Mouse (Mus musculus) CH12.LX (cell line): Measurements from ENCODE around the gene Htr6. TPM values are rescaled to one million over a fixed set of nuclear protein-coding genes. Genes with fewer than 3 reads are reported as not detected.

Experiments used
- DNase-seq: peaks from one replicate; pipeline ENCODE4 v3.0.0-alpha.2; 2013; ENCODE audit errors: extremely low read depth
- H3K27ac ChIP-seq: 2 replicates; pipeline ENCODE4 v1.5.1; 2012; ENCODE audit warnings: low read depth, mild to moderate bottlenecking, control low read depth, moderate library complexity; ENCODE audit not compliant: insufficient read depth
- H3K27me3 ChIP-seq: replicated peaks from 2 replicates; pipeline ENCODE3; 2012; ENCODE audit warnings: inconsistent platforms
- H3K36me3 ChIP-seq, 2 experiments: replicated peaks in 1 of 2; 2 replicates each; pipeline versions ENCODE3 to v1.6.1; 2012; ENCODE audit warnings: inconsistent platforms in 1 of 2, low read length in 1 of 2, mild to moderate bottlenecking in 1 of 2, mixed read lengths in 1 of 2, moderate library complexity in 1 of 2; ENCODE audit not compliant: control insufficient read depth in 1 of 2, insufficient read depth in 1 of 2
- H3K4me1 ChIP-seq, 2 experiments: 2 replicates each; pipeline ENCODE4 v1.6.1; 2012; ENCODE audit warnings: inconsistent platforms in 1 of 2, moderate library complexity in 1 of 2; ENCODE audit not compliant: insufficient read depth in 2 of 2, control insufficient read depth in 1 of 2
- H3K4me2 ChIP-seq: 2 replicates; pipeline ENCODE4 v1.6.1; 2012; ENCODE audit warnings: low read depth, mild to moderate bottlenecking, control low read depth; ENCODE audit not compliant: poor library complexity, insufficient read depth, severe bottlenecking
- H3K4me3 ChIP-seq, 3 experiments: fragments of 150-350 bp in 1 of 3; sonication (generic) in 1 of 3; replicated peaks in 1 of 3; 2 replicates each; pipeline versions ENCODE3 to v1.5.1; 2011 to 2012; ENCODE audit warnings: low read depth in 2 of 3, low read length in 2 of 3, mild to moderate bottlenecking in 2 of 3, moderate library complexity in 2 of 3, control low read depth in 1 of 3, improper control_type of control experiment in 1 of 3, inconsistent platforms in 1 of 3, mixed read lengths in 1 of 3; ENCODE audit not compliant: poor library complexity in 1 of 3
- H3K79me2 ChIP-seq: replicated peaks from 2 replicates; pipeline ENCODE4 v1.6.1; 2012; ENCODE audit warnings: mild to moderate bottlenecking, moderate library complexity; ENCODE audit not compliant: control insufficient read depth, poor library complexity, insufficient read depth, severe bottlenecking; ENCODE audit errors: extremely low read depth
- H3K9ac ChIP-seq: 2 replicates; pipeline ENCODE4 v1.6.1; 2012; ENCODE audit warnings: low read depth, mild to moderate bottlenecking, control low read depth, moderate library complexity; ENCODE audit not compliant: insufficient read depth
- H3K9me3 ChIP-seq: replicated peaks from 2 replicates; pipeline ENCODE3; 2012; ENCODE audit warnings: low read length, inconsistent platforms, mixed read lengths
- BHLHE40 ChIP-seq: IDR thresholded peaks from 2 replicates; pipeline ENCODE4 v1.6.1; 2011; ENCODE audit warnings: mild to moderate bottlenecking, low read depth, low read length, improper control_type of control experiment
- ELF1 ChIP-seq: IDR thresholded peaks from 2 replicates; pipeline ENCODE4 v1.6.1; 2014; ENCODE audit warnings: low read depth, mild to moderate bottlenecking, inconsistent platforms, low read length, improper control_type of control experiment
- KAT2A ChIP-seq: IDR thresholded peaks from 2 replicates; pipeline ENCODE4 v1.6.1; 2012; ENCODE audit warnings: low read length, improper control_type of control experiment, inconsistent platforms; ENCODE audit not compliant: insufficient replicate concordance
- MAX ChIP-seq: IDR thresholded peaks from 2 replicates; pipeline ENCODE4 v1.6.1; 2011; ENCODE audit warnings: low read length, improper control_type of control experiment
- MEF2A ChIP-seq: IDR thresholded peaks from 2 replicates; pipeline ENCODE4 v1.6.1; 2014; ENCODE audit warnings: low read depth, mild to moderate bottlenecking, inconsistent platforms, low read length, improper control_type of control experiment, borderline replicate concordance
- MXI1 ChIP-seq: IDR thresholded peaks from 2 replicates; pipeline ENCODE4 v1.6.1; 2011; ENCODE audit warnings: mild to moderate bottlenecking, low read depth, low read length, improper control_type of control experiment
- MYC ChIP-seq: IDR thresholded peaks from 2 replicates; pipeline ENCODE4 v1.6.1; 2011; ENCODE audit warnings: low read depth, mild to moderate bottlenecking, improper control_type of control experiment, low read length
- POLR2A ChIP-seq: IDR thresholded peaks from 2 replicates; pipeline ENCODE4 v1.6.1; 2011; ENCODE audit warnings: low read depth, mild to moderate bottlenecking, improper control_type of control experiment, low read length
- POLR2AphosphoS2 ChIP-seq: IDR thresholded peaks from 2 replicates; pipeline ENCODE4 v1.6.1; 2011; ENCODE audit warnings: low read depth, low read length, improper control_type of control experiment
- RCOR1 ChIP-seq: conservative IDR thresholded peaks from 2 replicates; pipeline ENCODE4 v1.6.1; 2012; ENCODE audit warnings: low read depth, mild to moderate bottlenecking, inconsistent platforms, low read length, improper control_type of control experiment
- USF1 ChIP-seq: IDR thresholded peaks from 2 replicates; pipeline ENCODE4 v1.6.1; 2014; ENCODE audit warnings: low read depth, mild to moderate bottlenecking, inconsistent platforms, low read length, improper control_type of control experiment
- dilution Hi-C: fragments of 300-500 bp; cut with MboI; formaldehyde crosslinking; loops from 2 replicates; pipeline ENCODE4 v1.14.3; 2020; ENCODE audit warnings: low sequenced_read_pairs; ENCODE audit not compliant: extremely low pct_unique_long_range_greater_than_20kb, extremely low pct_ligation_motif_present
- in situ Hi-C: fragments of 300-500 bp; cut with MboI; formaldehyde crosslinking; loops from 3 replicates; pipeline ENCODE4 v1.14.3; 2019; ENCODE audit warnings: low sequenced_read_pairs, low pct_ligation_motif_present, low pct_unique_long_range_greater_than_20kb, mixed read lengths
- polyA plus RNA-seq: library from polyadenylated mRNA; unstranded; fragments of >175 nt; gene quantifications from 2 replicates; pipeline ENCODE4 v1.2.1, GENCODE M21; 2012; ENCODE audit warnings: low read depth; ENCODE audit not compliant: insufficient read length
- total RNA-seq, 2 experiments: library from RNA; depleted of rRNA; stranded (reverse); fragments of 300-350 nt in 1 of 2; fragments of >200 nt in 1 of 2; gene quantifications; 2 replicates each; pipeline ENCODE4 v1.2.3; 2012 to 2014

The Htr6 gene
- total and polyA plus RNA-seq, 3 experiments, result not detected

DNA sequence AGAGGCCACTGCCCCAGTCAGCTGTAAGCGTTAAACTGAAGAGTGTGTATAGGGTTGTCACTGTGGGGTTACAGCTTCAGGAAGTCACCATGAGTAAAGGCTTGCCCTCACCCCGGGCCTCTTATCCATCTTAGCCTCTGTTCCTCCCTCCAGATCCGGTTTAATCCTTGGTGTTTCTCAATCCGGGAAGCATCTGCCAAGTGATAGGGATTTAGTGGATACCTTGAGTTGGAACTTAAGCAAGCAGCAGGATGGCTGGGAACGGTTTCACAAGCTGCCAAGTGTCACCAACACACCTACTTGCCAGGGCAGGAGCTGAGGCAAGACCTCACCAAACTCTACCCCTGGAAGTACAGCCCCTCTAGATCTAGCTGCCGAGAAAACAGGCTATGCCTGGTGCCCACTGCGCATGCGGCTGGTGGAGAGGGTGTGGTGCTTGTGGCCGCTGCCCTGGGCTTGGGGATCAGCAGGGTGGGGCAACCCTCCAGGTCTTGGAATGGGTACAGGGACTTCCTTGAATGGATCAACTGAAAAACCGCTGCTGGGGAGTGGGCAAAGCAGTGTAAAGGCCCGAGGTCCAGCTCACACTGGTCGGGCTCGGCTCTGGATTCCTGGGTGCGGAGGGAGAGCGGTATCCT, 15.1 kb upstream of the Htr6 start:
- H3K27me3 ChIP-seq, result no peaks in the 10 kb centered on the region
- no peak for DNase-seq
- peaks cover 15% of the 10 kb centered on the region for H3K9me3 ChIP-seq
- in situ Hi-C loops, result no loop called here
- H3K79me2 ChIP-seq, result no peaks in the 10 kb centered on the region
- peaks cover 5 to 22% of the 10 kb centered on the region in 2 experiments; a peak in 3 of 4 replicates for H3K4me1 ChIP-seq
- dilution Hi-C loops, result no loop called here
- no peak overlapping the region for H3K27ac ChIP-seq
- H3K36me3 ChIP-seq, result no peaks in the 10 kb centered on the region
- TF ChIP-seq POLR2A (no peak), MAX (no peak), MEF2A (no peak)
- no peak overlapping the region for H3K9ac ChIP-seq
- no peak overlapping the region for H3K4me3 ChIP-seq
- no peak overlapping the region for H3K4me2 ChIP-seq

DNA sequence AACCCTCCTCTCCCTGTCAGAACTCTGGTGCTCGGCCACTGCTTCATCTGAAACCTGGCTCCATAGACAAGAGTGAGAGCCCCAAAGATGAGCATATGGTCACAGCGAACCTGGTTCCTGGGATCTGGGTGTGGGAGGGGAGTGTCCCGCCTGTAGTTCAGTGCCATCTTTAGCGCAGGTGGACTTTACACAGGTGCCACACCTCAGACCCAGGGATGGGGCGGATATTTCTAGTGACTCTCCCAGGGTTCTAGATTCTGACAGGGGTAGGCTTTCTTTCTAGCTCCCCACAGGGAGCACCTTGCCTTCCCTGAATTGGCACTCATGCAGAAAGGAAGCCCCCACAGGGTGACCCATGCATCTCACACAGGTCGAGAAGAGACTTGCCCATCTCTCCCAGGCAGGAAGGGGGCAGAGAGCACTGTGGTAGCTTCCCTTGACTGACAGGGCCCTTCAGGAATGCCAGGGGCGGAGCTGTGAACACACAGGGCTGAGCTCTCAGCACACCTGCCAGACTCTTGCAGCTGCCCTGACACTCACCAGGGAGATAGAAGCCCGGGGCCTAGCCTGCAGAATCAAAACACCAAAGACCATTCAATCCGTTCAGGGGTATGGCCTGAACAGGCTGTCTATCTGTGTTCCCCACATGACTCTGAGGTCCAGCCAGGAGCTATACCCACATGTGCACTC, 13.8 kb upstream of the Htr6 start:
- H3K9ac ChIP-seq, result no peak overlapping the region
- peaks cover 5 to 22% of the 10 kb centered on the region in 2 experiments; a peak in 3 of 4 replicates for H3K4me1 ChIP-seq
- DNase-seq, result no peak
- no peaks in the 10 kb centered on the region for H3K27me3 ChIP-seq
- in situ Hi-C loops (loop anchor here (5.0 to 10.0 kb wide), 3 partner anchors 43 to 196 kb away; partner anchors contain the start of gene Minos1), dilution Hi-C loops (no loop called here)
- H3K9me3 ChIP-seq, result peaks cover 8% of the 10 kb centered on the region
- H3K36me3 ChIP-seq, result peaks cover 0 to 6% of the 10 kb centered on the region in 2 experiments
- TF ChIP-seq BHLHE40, result no peak
- no peak for TF ChIP-seq POLR2AphosphoS2
- TF ChIP-seq RCOR1, result no peak
- no peak for TF ChIP-seq MYC
- no peak overlapping the region for H3K4me2 ChIP-seq
- H3K27ac ChIP-seq, result no peak overlapping the region
- no peak overlapping the region for H3K4me3 ChIP-seq
- no peaks in the 10 kb centered on the region for H3K79me2 ChIP-seq

DNA sequence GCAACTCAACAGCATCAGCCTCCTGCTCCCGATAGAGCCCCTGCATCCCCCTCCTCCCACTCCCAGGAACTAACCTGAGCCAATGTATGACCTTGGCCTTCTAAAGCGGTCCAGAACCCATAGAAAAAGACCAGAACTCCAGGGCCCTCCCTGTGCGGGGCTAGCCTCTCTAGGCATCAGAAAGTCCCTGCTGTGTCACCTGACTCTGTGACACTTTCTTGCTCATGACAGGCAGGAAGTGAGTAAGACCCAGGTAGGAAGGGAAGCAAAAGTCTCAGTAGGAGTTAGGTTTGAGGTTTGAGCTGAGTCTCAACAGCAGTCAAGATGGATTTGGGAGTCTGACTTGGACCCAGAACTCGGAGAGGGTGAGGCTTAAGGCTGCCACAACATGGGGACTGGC, 11.6 kb upstream of the Htr6 start:
- Histone ChIP-seq H3K4me1 (peaks cover 5 to 22% of the 10 kb centered on the region in 2 experiments; a peak in 3 of 4 replicates), H3K4me2 (no peak overlapping the region), H3K9ac (no peak overlapping the region), H3K79me2 (no peaks in the 10 kb centered on the region), H3K4me3 (peak overlapping the region in 2 of 3 experiments; percentile 13 to 33), H3K9me3 (no peaks in the 10 kb centered on the region), H3K27ac (no peak overlapping the region), H3K36me3 (peaks cover 0 to 6% of the 10 kb centered on the region in 2 experiments), H3K27me3 (no peaks in the 10 kb centered on the region)
- dilution Hi-C loops (no loop called here), in situ Hi-C loops (loop anchor here (5.0 to 10.0 kb wide), 3 partner anchors 45 to 198 kb away; partner anchors contain the start of gene Minos1)
- peak; percentile 54 for TF ChIP-seq USF1
- TF ChIP-seq KAT2A, result no peak
- no peak for TF ChIP-seq MXI1
- TF ChIP-seq ELF1, result peak; percentile 67
- TF ChIP-seq BHLHE40, result peak; percentile 48; the same call in 1 of the 2 replicates
- peak; percentile 58 for DNase-seq
